Mouse (Mus musculus): Measurements from ENCODE around the gene Arhgap23.

Gene Arhgap23

DNA sequence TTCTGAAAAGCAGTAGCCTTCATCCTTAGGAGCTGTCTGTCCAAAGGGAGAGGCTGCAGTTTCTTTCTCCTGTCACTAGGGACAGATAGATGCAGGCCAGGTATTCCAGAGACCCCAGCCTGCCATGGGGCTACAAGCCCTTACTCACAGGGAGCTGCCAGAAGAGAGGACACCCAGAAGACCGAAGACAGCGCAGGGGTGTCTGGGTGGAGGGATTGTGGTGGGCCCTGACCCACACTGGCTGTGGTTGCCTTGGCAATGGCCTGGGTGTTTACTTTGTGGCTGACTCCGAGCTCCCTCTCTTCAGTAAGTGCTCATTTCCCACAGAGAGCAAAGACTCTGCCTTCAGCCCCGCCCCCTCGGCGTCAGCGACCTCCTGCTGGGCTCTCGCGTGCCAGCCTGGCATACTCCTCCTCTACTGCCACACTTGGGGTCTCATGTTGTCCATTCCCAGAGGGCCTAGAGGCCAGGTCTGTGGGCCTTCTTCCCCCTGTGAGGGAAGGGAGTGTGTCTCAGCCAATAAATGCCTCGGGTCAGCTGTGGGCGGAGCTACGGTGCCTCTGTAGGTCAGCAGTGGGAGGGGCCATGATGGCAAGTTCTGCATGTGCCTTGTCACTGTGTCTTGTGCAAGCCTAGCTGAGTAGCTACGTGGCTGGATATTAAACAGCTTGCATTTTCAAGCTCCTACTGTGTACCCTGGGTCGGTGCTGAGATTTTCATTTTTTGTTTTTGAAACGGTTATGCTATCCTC is 19.5 kb downstream of the Arhgap23 start:
- peak; percentile 99 for DNase-seq (ENCODE audit: low spot score)

DNA sequence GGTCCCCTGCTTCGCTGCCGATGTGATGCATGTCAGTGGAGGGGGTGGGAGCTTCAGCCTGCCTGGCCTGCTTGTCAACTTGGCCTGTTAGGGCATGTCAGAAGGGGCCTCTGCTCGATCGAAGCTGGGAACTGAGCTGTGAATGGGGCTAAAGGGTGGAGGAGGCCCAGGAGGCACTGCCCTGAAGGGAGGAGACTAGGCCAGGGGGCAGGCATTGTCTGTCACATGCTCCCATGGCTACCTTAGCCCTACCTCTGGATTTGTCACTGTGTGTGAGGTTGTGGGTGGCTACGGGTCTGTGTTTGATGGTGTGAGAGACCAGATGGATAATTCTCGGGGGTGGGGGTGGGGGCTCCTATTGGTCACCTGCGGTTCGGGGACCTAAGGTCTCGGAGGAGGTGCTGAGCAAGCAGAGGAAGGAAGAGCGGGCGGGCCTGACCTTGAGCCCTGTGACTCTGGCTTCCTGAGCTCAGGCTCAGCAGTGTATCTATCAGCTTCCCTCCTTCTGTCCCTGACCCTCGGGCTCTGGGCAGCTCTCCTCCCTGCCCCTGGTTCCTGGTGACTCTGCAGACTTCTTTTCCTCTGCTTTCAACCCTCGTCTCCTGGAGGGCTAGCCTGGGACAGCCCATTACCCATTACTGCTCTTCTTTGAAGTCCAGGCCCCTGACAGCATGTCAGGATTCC is 20.6 kb downstream of the Arhgap23 start:
- DNase-seq (ENCODE audit: low spot score), result peak; percentile 94

DNA sequence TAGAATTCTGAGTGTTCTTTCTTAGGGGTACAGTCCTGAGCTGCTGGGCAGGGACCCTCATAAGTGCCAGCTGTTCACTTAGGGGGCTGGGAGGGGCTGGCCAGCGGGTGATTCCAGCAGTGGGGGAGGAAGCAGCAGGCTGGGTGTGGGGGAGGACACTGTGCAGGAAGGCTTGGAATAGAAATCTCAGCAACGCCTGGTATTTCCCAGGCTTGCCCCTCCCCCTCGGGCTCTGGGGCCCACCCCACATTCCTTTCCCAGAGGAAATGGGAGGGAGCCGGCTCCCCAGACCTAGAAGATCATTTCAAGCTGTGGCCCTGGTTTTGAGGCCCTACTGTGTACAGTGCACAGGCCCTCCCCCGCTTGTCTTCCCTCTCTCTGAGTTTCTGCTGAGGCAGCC is 22.4 kb downstream of the Arhgap23 start:
- peak; percentile 59 for DNase-seq (ENCODE audit: low spot score)

DNA sequence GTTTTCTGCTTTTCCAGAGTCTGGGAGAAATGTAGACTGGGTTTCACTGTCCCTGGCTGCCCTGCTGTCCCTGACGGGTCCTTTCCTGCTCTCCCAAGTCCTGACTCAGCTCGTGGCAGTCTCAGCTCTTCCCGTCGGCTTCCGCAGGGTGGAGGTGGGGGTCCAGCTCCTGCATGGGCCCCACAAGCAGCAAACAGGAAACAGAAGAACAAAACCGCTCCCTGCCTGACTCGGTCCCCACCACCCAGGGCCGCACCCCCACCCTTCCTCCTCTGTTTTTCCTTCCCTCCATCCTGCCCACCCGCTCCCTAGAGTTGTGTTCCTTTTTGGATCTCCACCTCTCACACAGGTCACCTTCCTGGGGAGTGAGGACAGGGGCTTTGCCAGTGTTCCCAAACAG is 23.5 kb downstream of the Arhgap23 start:
- no peak for DNase-seq (ENCODE audit: low spot score)

DNA sequence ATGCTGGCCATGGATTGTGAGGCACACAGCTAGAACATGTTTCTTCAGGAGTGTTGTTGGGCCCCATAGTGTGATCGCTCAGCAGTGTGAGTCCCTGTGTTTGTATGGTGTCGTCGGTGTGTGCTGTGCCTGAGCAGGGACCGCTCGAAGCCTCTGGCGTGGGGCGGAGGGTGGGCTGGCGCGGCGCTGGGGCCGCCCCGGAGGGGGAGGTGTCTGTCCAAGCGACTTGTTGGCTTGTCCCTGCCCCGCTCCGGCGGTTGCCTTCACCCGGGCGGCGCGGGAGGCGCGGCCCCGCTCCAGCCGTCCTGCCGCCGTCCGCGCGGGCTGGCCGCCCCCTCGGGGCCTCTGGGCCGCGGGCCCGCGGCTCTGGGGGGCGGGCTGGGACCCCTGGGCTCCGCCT is 24.6 kb downstream of the Arhgap23 start:
- peak; percentile 67 for DNase-seq (ENCODE audit: low spot score)

DNA sequence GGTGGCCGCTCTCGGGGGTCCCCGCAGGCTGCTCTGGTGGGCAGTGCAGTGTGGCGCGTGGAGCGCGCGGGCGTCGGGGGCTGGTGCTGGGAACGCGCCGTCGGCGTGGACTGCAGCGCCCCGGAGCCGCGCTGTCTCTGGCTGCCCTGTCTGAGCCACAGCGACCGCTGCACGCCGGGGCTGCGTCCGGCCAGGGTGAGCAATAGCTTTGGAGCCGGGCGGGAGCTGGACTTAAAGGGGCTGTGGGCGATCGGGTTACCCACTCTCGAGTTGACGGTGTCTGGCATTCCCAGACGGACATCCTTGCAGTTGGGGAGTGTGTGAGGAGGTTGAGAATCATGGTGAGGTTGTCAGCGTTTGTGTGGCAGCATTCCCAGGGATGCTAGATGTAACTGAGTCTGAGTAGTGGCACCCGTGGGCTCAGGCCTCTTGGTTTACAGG is 25.1 kb downstream of the Arhgap23 start:
- DNase-seq (ENCODE audit: low spot score), result no peak

DNA sequence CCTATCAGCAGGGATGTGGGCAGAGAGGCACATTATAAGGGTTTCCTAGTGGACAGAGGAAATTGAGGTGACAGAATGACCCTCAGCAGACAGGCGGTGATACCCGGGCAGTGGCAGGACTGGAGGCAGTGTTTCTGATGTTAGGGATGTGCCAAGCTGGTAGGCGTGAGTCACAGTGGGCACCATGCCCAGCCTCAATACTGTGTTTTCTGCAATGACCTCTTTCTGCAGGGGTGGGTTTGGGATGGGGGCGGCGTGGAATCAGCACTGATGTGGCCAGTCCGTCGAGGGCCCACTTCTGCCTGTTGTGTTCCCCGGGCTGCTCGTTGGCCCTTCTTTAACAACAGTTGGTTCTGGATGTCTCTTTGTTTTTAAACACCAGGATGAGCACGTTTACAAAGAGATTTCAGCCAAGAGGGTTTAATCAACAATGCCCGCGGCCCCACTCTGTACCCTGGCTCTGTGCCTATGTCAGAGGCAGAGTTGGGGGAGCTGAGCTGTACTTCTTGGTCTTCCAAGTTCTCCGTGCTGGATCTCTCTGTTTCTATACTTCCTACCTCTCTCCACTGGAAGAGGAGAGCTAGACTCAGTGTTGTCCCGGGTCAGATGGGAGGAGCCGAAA is 25.8 kb downstream of the Arhgap23 start:
- peak; percentile 90 for DNase-seq (ENCODE audit: low spot score)

DNA sequence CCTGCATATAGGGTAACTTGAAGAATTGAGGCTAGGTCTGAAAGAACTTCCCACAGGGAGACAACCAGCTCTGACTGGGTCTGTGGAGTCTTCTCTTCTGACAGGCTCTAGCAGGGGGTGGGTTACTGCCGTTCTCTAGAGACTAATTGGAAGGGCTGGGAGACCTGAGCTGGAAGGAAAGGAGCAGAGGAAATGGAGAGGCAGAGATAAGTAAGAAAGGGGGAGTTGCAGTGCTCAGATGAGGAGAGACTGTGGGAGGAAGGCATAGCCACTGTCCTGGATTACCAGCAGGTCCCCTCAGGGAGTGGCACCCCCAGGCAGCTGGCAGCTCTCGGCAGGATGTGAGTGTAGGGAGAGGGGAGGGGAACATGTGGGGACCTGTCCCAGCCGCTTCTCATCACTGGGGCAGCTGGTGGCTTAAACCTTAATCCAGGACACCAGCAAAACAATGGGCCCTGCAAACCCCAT is 26.4 kb downstream of the Arhgap23 start:
- DNase-seq (ENCODE audit: low spot score), result peak; percentile 63

DNA sequence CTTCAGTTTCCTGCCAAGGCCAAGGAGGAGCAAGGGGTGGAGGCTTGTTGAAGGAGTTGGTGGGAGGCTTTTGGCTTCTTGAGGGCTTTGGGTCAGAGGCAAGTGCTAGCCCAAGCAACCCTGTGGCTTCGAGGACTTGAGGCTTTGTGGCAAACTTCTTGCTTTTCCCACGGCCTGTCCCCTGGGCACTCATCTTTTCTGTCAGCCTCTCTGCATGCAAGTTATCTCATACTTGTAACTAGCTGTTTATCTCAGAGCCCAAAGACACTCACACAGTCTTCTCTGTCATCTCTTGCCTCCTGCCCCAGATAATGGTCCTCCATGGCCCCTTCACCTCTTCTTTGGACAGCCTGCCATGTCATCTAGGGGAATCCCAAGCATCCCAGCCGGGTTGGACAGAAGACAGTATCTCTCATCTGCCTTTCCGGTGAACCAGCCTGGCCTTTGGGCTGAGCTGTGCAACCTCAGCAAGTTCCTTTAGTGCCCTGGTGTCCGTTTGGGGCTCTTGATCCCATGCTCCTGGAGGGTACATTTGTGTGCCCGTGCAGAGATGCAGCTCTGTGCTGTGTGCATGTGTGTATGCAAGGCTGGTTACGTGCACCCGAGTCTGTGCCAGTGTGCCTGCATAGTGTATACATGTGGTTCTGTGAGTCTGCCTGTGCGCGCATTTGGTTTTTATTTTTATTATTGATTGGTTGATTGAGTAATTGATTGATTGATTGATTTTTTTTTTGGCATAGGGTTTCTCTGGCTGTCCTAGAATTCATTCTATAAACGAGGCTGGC is 27.8 kb downstream of the Arhgap23 start:
- peak; percentile 86 for DNase-seq (ENCODE audit: low spot score)

DNA sequence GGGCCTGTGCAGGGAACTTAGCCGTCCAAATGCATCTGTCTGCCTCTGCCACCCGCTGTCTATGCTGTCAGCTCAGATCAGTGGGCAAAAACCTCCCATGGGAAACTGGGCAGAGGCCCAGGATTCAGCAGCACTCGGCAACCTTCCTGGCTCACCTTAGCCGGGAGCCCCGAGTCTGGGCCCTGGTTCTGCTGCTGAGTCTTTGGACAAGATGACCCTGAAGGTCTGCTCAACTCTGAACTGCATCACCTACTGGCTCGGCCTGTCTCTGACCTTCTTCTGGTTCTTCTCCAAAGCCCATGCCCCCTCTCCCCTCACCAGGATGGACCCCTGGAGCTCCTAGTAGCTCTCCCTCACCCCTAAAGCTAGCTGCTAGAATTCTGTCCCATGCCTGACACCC is 30.3 kb downstream of the Arhgap23 start:
- no peak for DNase-seq (ENCODE audit: low spot score)

DNA sequence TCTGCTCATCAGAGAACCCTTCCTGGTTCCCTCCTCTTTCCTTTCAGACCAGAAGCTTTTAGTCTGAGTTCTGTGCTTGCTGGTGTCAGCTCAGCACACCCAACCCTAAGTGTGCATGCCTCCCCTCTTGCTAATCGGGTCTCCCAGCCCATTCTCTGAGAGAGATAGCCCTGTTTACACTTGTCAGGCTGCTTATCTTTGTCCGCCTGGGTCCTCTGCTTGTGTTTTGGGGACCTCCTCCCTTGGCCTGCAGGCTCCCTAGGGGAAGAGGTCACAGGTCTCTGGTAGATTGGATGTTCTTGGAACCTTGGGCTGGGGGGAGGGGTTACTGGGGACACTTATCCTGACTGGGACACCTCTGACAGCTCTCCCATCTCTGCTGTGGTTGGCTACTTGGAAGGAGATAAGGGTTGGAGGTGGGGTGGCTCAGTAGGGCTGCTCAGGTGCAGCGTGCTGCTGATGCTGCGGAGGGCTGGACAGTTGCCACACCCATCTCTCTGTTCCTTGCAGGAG is 30.7 kb downstream of the Arhgap23 start:
- DNase-seq (ENCODE audit: low spot score), result no peak

DNA sequence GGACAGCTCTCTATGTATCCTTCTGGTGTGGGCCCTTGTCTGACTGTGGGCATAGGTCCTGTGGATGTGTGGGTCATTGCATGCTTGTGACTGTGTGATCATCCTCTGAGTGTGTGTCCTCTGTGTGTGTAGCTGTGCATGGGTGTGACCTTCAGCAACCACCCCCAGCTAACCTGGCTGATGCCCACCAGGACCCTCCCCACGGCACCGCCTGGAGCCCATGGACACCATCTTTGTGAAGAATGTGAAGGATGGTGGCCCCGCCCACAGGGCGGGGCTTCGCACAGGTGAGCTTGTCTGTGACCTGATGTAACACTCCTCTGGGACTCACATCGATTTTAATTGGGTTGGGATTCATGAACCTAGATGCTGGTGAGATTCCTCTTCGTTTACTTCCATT is 32.6 kb downstream of the Arhgap23 start:
- no peak for DNase-seq (ENCODE audit: low spot score)

DNA sequence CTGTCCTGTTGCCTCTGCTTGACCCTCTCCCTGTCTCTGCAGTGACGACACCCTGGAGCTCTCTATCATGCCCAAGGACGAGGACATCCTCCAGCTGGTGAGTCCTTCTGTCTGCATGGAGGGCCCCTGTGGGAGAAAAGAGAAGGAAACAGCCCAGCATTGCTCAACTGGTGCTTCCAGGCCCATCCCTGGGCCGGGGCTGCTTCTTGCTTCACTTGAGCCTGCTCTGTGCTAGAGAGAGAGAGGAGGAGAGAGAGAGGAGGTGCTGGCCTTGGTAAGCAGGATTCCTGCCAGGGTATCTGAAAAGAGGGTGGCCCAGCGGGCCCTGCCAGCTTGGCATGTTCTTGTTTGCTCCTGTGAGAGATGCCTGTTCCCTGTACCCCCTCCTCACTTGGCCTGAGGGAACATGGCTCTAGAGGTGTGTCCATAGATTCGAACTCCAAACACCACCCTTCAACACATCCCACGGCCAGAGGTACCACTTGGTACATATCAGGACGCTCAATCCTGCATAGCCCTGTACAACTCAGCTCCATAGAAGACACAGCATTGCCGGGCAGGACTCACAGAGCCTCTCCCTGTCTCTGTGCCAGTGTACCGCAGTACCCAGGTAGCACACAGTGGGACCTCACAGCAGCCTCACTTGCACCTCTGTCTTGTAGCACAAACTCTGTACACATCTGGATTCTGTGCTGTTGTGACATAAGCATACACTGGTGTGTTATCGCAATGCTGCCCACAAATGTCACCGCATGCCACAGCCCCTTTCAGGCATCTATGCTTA is 33.5 kb downstream of the Arhgap23 start:
- peak; percentile 77 for DNase-seq (ENCODE audit: low spot score)

DNA sequence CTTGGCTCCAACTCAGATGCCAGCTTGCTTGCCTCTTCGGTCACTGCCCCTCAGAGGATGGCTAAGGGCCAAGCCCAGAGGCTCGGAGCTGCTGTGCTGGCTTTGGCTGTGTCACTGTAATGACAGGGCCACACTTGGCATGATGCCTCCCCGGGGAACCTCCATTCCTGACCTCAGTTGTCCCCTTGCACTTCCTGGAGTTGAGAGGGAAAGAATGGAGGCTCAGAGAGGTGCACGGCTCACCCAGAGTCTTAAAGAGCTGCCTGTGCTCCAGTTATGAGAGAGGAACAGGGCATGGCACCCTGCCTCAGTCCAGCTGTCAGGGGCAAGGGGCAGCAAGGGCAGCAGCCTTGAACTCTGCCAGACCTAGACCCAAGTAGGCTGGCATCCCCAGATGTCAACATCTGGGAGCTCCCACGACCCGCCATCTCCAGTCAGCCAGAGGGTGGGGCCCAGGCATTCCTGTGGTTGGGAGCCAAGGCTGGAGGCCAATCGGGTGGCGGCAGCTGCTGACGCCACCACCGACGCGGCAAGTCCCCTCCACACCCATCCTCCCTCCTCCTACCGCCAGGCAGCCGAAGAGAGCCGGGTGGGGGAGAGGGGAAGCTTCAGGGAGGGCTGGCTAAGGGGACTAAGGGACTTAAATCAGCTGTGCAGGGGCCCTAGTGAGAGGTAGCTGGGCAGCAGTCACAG is 34.4 kb downstream of the Arhgap23 start:
- DNase-seq (ENCODE audit: low spot score), result peak; percentile 97

DNA sequence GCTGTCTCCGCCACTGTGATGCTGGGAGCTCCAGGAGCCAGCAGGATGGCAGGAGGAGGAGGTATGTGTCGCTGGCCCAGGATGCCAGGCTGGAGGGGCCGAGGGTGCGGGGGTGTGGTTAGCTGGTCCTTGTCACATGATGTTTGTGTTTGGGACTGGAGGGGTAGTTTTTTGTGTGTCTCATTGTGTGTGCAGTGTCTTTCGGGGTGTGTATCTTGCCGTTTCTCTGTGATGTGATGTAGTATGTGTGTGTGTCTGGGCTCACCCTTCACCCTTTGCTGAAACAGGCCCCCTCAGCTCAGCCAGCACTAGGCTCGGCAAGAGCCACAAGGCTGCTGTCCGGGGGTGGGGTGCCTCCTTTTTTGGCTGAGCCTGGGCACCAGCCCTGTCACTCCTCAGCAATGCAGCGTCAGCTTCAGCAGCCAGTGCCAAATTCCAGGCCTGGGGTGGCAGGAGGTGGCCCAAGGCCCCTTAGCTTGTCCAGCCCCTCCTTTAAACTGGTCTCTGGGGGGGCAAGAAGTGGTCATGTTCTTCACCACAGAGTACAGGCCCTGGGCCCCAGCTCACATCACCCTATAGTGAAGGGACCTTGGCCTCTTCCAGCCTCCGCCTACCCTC is 35.1 kb downstream of the Arhgap23 start:
- peak; percentile 70 for DNase-seq (ENCODE audit: low spot score)

DNA sequence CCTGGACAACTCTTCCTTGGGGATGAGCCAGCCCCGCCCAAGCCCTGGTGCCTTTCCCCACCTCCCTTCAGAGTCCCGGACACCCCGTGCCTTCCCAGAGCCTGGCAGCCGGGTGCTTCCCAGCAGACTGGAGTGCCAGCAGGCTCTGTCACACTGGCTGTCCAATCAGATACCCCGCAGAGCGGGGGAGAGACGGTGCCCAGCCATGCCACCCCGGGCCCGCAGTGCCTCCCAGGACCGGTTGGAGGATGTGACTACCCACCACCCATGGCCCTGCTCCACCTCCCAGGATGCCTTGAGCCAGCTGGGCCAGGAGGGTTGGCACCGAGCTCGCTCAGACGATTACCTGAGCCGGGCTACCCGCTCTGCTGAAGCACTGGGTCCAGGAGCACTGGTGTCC is 36.3 kb downstream of the Arhgap23 start:
- no peak for DNase-seq (ENCODE audit: low spot score)

DNA sequence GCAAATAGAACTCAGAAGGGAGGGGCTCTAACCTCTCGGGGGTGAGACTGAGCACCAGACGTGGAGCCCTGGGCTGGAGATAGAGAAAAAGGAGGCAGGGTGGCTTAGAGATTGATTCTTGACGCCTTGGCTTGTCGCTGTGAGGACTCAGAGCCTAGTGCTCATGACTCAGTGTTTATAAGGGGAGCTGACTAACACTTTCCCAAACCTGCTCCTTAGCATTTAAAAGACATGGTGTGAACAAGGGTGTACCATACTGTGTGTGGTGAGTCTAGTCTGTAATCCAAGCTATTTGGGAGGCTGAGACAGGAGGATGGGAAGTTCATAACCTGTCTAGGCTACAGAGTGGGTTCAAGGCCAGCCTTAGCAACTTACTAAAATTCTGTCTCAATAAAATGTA is 41.8 kb downstream of the Arhgap23 start:
- no peak for DNase-seq (ENCODE audit: low spot score)

DNA sequence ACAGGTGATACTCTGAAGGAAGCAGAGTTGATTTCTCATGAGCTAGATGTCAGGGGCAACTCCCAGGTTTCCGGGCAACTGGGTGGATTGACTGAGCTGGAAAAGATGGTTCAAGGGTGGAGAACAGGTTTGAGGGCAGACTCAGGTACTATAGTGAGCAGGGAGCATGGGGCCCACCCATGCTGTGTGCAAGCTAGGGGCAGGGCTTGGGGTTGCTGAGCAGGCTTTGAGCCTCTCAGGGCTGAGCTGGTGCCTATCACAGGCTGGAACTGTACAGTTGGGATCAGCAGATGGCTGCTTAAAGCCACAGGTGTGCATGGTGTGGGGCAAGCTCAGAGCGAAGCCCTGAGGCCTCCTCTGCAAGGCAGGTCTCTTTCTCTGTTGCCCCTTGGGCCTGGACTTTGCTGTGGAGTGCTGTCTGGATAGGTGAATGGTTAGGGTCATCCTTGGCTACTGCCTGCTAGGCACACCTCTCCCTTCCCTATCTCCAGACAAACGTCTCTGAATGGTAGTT is 46.0 kb downstream of the Arhgap23 start:
- no peak for DNase-seq (ENCODE audit: low spot score)

DNA sequence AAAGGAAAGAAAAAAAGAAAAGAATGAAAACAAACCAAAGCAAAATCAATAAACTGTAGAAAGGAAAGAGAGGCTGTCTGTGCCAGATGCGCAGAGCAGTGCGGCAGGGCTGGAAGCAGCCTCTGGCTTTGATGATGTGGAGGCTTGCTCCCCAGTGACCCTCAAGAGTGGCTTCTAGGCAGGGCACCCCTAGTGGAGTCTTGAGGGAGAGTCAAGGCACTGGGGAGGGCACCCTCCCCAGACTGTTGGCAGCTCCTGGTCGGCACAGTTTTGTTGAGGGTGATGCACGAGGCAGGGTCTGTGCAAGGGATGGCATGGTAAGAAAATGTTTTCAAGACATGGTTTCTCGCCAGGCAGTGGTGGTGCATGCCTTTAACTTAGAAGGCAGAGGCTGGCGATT is 47.2 kb downstream of the Arhgap23 start:
- DNase-seq (ENCODE audit: low spot score), result no peak

DNA sequence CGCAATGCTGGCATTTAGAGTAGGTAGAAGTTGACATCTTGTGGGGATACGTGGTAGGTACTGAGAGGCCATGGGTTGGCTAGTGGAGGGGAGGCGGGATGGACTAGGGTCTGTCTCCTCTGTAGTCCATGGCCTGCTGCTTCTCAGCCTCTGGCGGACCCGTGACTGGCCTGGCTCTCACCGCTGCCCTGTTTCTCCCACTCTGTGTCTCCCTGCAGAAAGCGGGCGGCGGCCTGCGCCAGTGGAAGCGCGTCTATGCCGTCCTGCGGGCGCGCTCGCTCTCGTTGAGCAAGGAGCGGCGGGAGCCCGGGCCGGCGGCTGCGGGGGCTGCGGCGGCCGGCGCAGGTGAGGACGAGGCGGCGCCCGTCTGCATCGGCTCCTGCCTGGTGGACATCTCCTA is 47.8 kb downstream of the Arhgap23 start:
- DNase-seq (ENCODE audit: low spot score), result no peak
